Mouse (Mus musculus) erythroid progenitor cell, adult 5-6 weeks (primary cell): ENCODE measurements around the gene Dhps. TPM values are rescaled to one million over a fixed set of nuclear protein-coding genes. Genes with fewer than 3 reads are reported as not detected.

Source experiments
- ATAC-seq: replicated peaks from 2 replicates; pipeline ENCODE4 v1.8.0; 2016; ENCODE audit warnings: moderate number of reproducible peaks, mild to moderate bottlenecking, moderate TSS enrichment, inconsistent platforms; ENCODE audit not compliant: poor library complexity, low FRiP score, severe bottlenecking
- total RNA-seq, 2 experiments: library from RNA; stranded (forward) in 1 of 2; stranded (reverse) in 1 of 2; fragments of 150-400 nt in 1 of 2; fragments of 186-747, 209-891 nt in 1 of 2; gene quantifications; 2 replicates each; pipeline versions ENCODE4 v1.2.3 to v1.2.4; 2015 to 2017; ENCODE audit warnings: low replicate concordance in 2 of 2

Gene Dhps
- total RNA-seq (2015; ENCODE audit: low replicate concordance) (13.4 and 15.9 TPM in 2 replicates), total RNA-seq (2017; ENCODE audit: low replicate concordance) (3.5 and 4.7 TPM in 2 replicates)

- ATAC-seq: peak; percentile 80
Observed at GRCm38 (mm10) chr8:85071514-85072281, at the start of gene Dhps. Dhps (plus strand) TSS chr8:85071757.

DNA sequence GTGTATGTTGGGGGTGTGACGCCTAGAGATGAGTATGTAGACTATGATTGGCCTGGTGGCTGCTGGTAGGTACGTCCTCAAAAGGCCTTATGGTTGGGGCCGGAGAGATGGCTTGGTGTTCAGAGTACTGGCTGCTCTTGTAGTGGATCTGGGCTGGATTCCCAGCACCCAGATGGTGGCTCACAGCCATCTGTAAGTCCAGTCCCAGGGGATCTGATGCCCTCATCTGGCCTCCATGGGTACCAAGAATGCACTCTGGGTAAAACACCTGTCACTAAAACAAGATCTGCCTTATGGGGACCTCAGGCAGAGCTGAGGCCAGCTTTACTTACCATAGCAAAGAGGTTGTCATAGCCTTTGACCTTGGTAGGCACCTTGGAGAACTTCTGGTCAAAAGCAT lies 47.7 kb upstream of the Dhps start:
- ATAC-seq: no peak

DNA sequence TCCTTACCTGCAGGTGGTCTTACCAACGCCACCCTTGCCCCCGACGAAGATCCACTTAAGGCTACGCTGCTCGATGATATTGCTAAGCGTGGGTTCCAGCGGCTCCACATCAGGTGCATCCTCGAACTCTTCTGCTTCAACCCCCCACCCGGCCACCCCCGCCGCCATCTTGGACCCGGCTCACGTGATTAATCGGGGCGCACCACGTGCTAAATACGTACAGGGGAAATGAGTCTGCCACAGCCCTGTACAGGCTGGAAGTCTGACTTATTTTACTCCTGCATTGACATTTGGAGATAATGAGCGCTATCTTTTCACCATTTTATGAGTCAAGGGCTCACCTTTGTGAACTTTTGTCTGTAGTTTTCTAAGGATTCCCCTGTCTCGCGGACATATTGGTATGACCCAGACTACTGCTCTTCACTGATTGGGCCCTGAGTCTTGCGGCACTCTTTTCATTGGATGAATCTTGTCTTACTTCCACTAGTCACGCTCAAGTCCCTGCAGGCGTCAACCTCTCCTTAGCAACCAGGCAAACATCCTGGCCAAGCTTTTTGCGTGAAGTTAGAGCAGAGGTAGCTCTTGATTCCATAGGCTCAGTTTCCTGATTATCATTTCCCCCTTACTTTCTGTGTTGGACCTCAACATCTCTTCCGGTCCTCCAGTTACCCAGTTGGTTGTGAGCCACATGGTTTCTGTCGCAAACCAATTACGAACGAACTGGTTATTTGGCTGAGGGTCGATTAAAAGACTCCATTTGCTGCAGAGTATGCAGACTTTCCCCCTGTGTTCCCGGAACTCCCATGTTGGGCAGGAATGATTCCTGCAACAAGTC lies 46.2 kb upstream of the Dhps start, which contains the start of gene Asna1:
Gene Asna1 (minus strand): TSS at position 184 of the 835 bp plus-strand sequence.
- ATAC-seq: peak; percentile 85

DNA sequence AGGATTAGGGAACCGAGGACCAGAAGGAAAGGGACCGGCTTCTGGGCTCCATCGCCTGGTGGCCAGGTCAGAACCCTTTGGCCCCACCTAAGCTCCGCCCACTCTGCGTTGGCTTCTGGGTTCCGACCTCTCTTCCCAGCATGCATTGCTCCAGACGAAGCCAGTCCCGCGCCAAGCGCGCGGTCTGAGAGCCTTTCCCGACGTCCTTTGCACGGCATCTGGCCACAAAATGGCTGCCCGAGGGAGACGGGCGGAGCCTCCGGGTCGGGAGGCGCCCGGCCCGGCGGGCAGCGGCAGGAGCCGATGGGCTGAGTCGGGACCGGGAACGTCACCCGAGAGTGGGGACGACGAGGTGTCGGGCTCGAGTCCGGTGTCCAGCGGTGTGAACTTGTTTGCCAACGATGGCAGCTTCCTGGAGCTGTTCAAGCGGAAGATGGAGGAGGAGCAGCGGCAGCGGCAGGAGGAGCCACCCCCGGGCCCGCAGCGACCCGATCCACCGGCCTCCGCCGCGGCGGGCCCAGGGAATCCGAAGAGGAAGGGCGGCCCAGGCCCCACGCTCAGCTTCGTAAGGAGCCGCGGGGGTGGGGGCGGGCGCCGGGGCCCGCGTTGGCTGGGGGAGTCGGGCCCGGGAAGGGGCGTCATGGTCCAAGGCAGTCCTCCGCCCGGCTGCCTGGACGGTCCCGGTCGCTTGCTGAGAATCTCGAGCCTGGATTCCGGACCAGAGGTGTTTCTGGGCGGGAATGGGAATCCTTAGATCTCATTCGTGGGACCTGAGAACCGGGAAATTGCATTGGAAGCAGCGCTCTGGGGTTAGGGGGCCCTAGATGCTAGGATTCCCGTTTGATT lies 44.7 kb upstream of the Dhps start, which contains the start of gene Trir:
Gene Trir (plus strand): TSS at position 154 of the 846 bp plus-strand sequence.
- ATAC-seq: peak; percentile 78

DNA sequence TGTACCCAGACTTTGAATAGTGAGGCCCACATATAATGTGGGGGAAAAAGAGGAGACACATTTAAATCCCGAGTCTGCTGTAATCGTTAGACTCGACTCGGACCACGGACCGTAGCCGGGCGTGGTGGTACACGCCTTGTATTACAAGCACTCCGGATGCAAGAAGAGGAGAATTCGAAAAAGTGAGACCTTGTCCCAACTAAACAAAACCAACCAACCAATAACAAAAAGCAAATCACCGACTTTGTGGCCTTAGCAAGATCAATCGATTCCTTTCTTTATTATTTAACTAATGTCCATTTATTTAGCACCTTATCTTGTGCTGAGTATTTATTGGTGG lies 44.1 kb upstream of the Dhps start:
- ATAC-seq: no peak

DNA sequence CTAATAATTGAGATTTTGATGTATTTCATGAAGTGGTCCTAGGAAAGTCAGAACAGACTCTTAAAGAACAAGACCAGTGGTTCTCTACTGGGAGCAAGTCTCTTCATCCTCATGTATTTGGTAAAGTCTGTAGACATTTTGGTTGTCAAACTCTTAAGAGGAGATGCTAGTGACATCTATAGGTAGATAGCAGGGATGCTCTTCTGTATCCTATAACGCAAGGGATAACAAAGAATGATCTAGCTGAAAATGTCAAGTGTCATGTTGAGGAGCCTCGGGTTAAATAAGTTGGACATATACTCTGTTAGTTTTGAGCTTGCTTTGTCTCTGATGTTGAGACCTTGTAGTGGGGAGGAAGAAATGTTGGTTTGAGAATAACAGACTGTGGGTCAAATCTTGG lies 43.6 kb upstream of the Dhps start:
- ATAC-seq: no peak

GRCm38 (mm10) chr8:85029271-85029670 lies 42.3 kb upstream of the Dhps start:
- no peak for ATAC-seq

DNA sequence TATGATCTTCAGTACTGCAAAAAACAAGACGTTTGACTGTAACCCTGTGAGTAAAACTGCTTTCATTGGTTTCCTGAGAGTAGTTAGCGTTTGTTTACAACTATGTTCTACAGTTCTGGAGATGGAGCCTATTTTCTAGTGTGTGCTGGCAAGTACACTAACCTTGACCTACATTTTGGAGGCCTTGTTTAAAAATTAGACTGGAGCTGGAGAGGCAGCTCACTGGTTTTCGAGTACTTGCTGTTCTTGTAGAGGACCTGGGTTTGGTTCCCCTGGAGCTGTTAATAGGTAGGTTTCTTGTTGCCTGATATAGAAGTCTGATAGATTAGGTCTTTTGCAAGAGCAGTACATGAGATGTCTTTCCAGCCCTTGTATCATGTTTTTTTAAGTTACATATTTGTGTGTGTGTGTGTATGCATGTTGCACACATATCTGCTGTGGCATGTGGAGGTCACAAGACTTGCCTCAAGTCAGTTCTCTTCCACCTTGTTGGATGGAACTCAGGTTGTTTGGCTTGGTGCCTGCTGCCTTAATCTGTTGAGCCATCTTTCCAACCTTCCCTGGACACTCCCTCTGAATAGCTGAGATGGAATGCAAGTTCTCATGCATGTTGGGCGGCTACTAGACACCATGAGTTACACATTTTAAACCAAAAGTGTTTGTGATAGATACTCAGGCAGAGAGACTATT lies 38.8 kb upstream of the Dhps start:
- ATAC-seq: no peak

- ATAC-seq: no peak
Observed at GRCm38 (mm10) chr8:85033867-85034266, 37.7 kb upstream of the Dhps start.

GRCm38 (mm10) chr8:85034764-85035163 lies 36.8 kb upstream of the Dhps start:
- no peak for ATAC-seq

DNA sequence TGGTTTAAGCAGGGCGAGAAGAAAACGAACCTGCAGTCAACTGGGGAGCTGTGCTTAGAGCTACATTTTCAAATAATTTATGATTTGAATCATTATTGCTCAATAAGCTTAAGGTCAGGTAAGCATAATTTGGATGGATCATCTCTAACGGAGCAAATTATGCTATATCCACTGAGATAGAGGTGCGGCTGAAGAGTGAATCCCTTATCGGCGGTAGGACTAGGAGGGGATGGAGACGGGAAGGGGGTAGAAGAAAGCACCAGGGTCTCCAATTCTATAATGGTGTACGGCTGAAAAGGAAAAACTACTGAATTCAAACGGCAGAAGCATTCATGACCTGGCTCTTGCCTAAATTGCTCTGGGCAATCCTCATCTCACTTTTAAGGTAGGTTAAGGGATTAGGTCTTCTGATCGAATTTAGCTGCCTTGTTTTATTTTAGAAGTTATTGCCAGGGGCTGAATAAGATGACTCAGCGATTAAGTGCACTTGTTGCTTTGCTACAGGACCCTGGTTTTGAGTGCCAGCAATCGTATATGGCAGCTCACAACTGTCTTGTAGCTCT lies 36.3 kb upstream of the Dhps start:
- no peak for ATAC-seq

- no peak for ATAC-seq
Observed at GRCm38 (mm10) chr8:85035728-85036310, 35.7 kb upstream of the Dhps start.

- peak; percentile 30 for ATAC-seq
Observed at GRCm38 (mm10) chr8:85036381-85036717, 35.2 kb upstream of the Dhps start.

DNA sequence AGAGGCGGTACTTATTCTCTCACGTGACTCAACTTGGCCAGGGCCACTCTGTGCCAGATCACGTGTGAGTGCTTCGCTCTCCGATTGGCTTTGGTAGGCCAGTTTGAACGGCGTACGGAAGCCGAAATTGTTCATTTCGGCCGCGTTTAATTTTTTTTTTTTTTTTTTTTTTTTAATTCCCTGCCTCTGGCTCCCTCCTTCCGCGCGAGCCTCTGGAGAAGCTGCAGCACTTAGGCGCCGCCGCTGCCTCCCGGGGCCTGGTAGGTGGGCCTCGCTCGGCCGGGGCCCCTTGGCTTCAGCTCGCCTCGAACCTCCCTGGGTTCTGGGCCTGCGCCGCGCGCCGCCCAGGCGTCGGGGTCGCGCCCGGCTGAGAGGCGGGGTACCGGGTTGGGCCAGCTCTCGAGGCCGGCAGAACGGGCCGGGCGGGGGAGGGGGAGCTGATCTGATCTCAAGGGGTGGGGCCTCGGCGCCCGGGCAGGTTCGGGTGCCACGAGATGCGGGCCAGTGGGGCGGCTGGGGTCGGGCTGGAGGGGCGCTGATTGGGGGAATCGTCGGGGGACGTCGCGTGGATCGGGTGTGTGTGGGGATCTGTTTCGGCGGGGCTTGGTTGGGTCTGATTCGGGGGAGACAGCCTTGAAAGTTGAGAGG lies 34.7 kb upstream of the Dhps start, which contains the start of gene Tnpo2:
Gene Tnpo2 (plus strand): TSS at position 198 of the 648 bp plus-strand sequence.
- peak; percentile 89 for ATAC-seq

DNA sequence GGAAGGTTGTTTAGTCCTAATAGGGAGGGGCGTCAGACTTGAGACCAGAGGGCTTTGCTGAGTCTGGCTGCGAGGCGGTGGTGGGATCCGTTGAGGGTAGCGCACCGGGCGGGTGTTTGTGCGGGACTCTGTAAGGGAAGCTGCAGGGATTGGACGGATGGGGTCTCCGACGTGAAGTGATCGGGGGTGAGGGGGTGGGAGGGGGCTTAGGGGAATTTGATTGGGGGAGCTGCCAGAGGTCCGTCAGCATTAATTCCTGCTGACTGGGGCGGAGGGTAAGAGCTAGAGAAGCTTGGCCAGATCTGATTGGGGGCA lies 34.2 kb upstream of the Dhps start:
- peak; percentile 7; the same call in 1 of the 2 replicates for ATAC-seq

DNA sequence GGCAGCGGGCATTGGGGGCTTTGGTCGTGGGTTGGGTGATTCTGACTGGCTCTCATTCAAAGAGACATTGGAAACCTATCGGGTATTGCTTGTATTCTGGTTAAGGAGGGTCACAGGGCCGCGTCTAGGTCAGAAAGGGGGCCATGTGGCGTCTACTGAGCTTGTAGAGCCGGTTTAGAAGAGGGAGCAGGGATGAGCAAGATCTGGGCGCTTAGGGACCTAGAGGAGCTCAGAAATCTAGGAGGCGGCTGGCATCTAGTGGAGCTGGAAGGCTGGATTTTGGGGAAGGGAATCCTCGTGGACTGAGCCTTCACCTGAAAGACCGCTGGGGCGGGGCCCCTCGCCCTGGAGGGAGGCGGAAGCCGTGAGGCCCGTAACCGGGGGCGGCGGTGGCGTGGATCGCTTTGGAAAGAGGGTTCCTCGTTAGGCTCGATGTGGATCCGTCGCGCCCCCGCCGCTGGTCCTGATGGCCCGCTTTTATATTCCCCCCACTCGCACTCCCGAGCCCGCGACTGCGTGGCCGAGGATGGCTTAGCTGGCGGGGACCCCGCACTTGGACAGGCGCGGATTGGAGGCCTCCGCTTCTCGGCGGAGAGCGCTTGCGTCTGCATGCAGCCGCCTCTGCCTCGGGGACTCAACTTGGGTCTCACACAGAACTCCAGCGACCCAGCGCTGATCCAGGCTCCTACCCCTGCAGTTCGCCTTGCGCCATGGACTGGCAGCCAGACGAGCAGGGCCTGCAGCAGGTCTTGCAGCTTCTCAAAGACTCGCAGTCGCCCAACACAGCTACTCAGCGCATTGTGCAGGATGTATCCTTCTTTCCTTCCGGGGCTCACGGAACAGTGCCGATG lies 33.7 kb upstream of the Dhps start:
- ATAC-seq: peak; percentile 36

DNA sequence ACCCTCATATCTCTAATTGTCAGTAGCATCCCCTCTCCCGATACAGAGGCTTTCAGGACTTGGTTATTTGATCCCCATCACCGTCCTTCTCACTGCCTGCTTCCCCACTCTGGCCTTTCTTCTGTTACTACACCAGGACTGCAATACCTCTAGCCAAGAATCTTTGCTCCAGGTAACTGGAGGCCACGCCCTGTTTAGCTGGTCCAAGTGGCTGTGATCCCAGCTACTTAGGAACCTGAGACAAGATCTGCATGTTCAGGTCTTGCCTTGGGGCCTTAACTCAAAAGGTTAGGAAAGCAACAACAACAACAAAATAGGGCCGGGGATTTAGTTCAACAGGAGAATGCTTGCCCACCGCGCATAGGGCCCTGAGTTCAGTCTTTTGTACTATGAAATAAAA lies 27.9 kb upstream of the Dhps start:
- ATAC-seq: no peak

DNA sequence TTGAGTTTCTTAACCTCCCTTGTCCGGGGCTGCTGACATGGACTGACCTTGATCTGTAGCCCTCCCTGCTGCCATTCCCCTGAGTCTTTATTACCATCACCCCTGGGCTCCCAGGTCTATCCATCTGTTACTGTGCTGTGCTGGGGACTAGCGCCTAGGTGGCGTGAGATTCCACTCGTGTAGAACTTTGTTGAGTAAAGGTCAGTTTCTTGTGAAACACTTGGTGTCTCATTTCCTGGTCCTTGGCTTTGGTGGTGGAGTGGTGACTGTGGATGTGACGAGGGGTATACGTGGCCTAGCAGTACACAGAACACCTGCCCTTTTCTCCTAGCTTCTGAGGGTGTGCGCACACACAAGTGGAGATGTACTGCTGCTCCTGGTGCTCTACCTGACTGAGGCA lies 14.2 kb upstream of the Dhps start:
- ATAC-seq: no peak
